Mouse (Mus musculus) ES-E14 (cell line): ENCODE results near the gene Ube4a.

ENCODE experiments used
- HCFC1 ChIP-seq: IDR thresholded peaks from 2 replicates; pipeline ENCODE4 v1.6.1; 2012; ENCODE audit warnings: low read length, inconsistent platforms, borderline replicate concordance; ENCODE audit not compliant: insufficient read depth
- ZC3H11A ChIP-seq: IDR thresholded peaks from 2 replicates; pipeline ENCODE4 v1.6.1; 2012; ENCODE audit warnings: low read depth, mild to moderate bottlenecking, inconsistent platforms, low read length, borderline replicate concordance

- no peak for TF ChIP-seq ZC3H11A
- TF ChIP-seq HCFC1 = no peak
These were observed 15.7 kb upstream of the Ube4a start for GRCm38 (mm10) chr9:44981104-44981503.
